Mouse (Mus musculus) E14TG2a.4 (cell line): Measurements from ENCODE around the gene Shisal1.

Experiments used
- CTCF ChIP-seq: conservative IDR thresholded peaks from 2 replicates; pipeline ENCODE4 v1.5.1; 2014; ENCODE audit warnings: low read length
- NANOG ChIP-seq: IDR thresholded peaks from 2 replicates; pipeline ENCODE4 v1.6.1; 2014; ENCODE audit warnings: borderline replicate concordance, low read length, mixed read lengths
- POU5F1 ChIP-seq: IDR thresholded peaks from 2 replicates; pipeline ENCODE4 v1.6.1; 2014; ENCODE audit warnings: low read length, borderline replicate concordance

- TF ChIP-seq CTCF: no peak
- no peak for TF ChIP-seq POU5F1
- TF ChIP-seq NANOG: no peak
Observed at GRCm38 (mm10) chr15:84417017-84417416, 29.9 kb downstream of the Shisal1 start.
